Mouse (Mus musculus) midbrain, embryonic 12.5 days (tissue): ENCODE measurements around the gene Camta1. TPM values are rescaled to one million over a fixed set of nuclear protein-coding genes. Genes with fewer than 3 reads are reported as not detected.

Source experiments
- ATAC-seq: fragments of 200-750 bp; cut with Nextera tagmentation; 2 replicates; pipeline ENCODE4 v1.8.0; 2017; ENCODE audit warnings: low read depth, moderate TSS enrichment, moderate library complexity; ENCODE audit not compliant: low FRiP score
- H3K27ac ChIP-seq: fragments of 300-500 bp; sonication (generic); replicated peaks from 2 replicates; pipeline ENCODE4 v1.5.1; 2016; ENCODE audit warnings: mild to moderate bottlenecking
- H3K27me3 ChIP-seq: fragments of 300-500 bp; sonication (generic); 2 replicates; pipeline ENCODE4 v1.6.1; 2016; ENCODE audit warnings: mild to moderate bottlenecking
- H3K36me3 ChIP-seq: fragments of 300-500 bp; sonication (generic); 2 replicates; pipeline ENCODE4 v1.6.1; 2016
- H3K4me1 ChIP-seq: fragments of 300-500 bp; sonication (generic); 2 replicates; pipeline ENCODE4 v1.6.1; 2016
- H3K4me2 ChIP-seq: fragments of 300-500 bp; sonication (generic); replicated peaks from 2 replicates; pipeline ENCODE4 v1.6.1; 2016; ENCODE audit warnings: mild to moderate bottlenecking, moderate library complexity
- H3K4me3 ChIP-seq: fragments of 300-500 bp; sonication (generic); 2 replicates; pipeline ENCODE4 v1.5.1; 2016; ENCODE audit warnings: mild to moderate bottlenecking
- H3K9ac ChIP-seq: fragments of 300-500 bp; sonication (generic); replicated peaks from 2 replicates; pipeline ENCODE4 v1.6.1; 2016; ENCODE audit warnings: mild to moderate bottlenecking, moderate library complexity
- H3K9me3 ChIP-seq: fragments of 300-500 bp; sonication (generic); 2 replicates; pipeline ENCODE4 v1.6.1; 2016; ENCODE audit warnings: mild to moderate bottlenecking
- WGBS: fragments of 180-500 bp; shearing (Covaris S2); methylation state at CpG from one replicate; pipeline ENCODE4 v1.1.7; 2016; 5-methylcytosine and 5-hydroxymethylcytosine counted together
- polyA plus RNA-seq: library from polyadenylated mRNA; unstranded; fragments of >200 nt; fragmentation: Nextera tagmentation; extraction: Ambion mirVana; gene quantifications from 2 replicates; pipeline ENCODE4 v1.2.1, GENCODE M21; 2016

Camta1 gene
- polyA plus RNA-seq, 1 experiment from 2014 or later, result 135 TPM

DNA sequence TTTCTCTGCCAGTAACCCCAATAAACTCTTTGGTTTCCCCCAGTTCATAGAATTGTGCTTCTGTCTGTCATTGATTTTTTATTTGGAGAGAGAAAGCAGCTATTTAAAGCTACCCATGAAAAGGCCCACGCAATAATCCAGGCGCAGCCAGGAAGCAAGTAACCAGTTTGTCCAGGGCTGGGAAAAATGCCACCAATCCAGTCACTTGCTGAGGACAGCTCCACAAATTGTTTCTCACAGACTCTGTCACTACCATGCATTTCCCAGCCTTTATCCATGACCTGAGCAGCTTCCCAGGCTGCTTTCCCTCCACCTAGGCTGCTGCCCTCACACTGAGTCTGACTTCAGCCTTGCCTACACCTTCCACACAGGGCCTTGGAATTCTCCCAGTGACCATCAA is 413.3 kb downstream of the Camta1 start:
- Histone ChIP-seq H3K4me3 (no peak overlapping the region), H3K36me3 (no peaks in the 10 kb centered on the region), H3K27me3 (peaks cover 11% of the 10 kb centered on the region), H3K9ac (no peak overlapping the region), H3K9me3 (no peaks in the 10 kb centered on the region), H3K4me1 (peaks cover 15% of the 10 kb centered on the region), H3K27ac (no peak overlapping the region), H3K4me2 (no peak overlapping the region)
- WGBS, result 98% methylated on average over 2 of the region's 2 CpGs
- no peak for ATAC-seq

DNA sequence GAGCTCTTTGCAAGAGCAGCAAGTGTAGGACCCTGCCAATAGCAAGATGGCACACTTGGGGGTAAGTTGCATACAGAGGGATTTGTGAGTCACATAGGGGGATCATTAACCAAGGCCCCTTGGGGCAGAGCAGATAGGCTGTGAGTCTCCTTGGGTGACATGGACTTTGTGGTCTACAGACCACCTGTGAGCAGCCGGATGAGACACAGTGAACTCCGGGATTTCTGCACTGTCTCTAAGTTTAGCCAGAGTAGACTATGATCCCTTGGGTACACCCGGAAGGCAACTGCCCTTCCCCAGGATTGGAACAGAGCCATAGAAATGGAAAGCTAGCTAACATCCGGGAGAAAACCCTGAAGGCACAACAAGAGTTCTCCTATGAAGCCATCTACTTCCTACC is 417.0 kb downstream of the Camta1 start:
- peaks cover 6% of the 10 kb centered on the region for H3K9me3 ChIP-seq
- no peak for ATAC-seq
- WGBS, result 92% methylated on average over 4 of the region's 4 CpGs
- H3K27me3 ChIP-seq, result peaks cover 7% of the 10 kb centered on the region
- H3K36me3 ChIP-seq, result no peaks in the 10 kb centered on the region
- H3K4me3 ChIP-seq, result no peak overlapping the region
- H3K4me1 ChIP-seq, result peaks cover 6% of the 10 kb centered on the region
- no peak overlapping the region for H3K9ac ChIP-seq
- no peak overlapping the region for H3K4me2 ChIP-seq
- no peak overlapping the region for H3K27ac ChIP-seq

DNA sequence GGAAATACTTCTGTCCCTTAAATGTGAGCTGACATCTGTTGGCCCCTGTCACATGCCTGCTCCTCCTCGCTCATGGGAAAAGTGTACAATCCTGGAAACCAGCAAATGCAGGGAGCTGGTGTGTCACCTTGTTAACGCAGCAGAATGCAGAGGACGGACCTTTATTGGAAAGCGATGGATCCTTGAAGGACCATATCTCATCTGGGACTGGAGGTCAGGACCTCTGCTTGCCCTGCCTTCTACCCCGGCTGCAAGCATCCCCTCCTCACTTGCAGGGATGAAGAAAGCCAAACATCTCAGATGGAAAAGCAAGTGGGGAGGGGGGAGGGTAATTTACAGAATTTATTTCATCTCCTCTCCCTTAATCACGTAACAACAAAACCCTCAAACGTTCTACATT is 423.1 kb downstream of the Camta1 start:
- WGBS, result 51% methylated on average over 7 of the region's 7 CpGs
- H3K9me3 ChIP-seq, result peaks cover 6% of the 10 kb centered on the region

GRCm38 (mm10) chr4:151437859-151438258 is 423.8 kb downstream of the Camta1 start:
- no peaks in the 10 kb centered on the region for H3K27me3 ChIP-seq
- ATAC-seq, result no peak
- H3K36me3 ChIP-seq, result no peaks in the 10 kb centered on the region
- no peak overlapping the region for H3K27ac ChIP-seq
- 78% methylated on average over 11 of the region's 11 CpGs for WGBS
- H3K4me3 ChIP-seq, result no peak overlapping the region
- no peak overlapping the region for H3K4me2 ChIP-seq
- H3K9me3 ChIP-seq, result peaks cover 6% of the 10 kb centered on the region
- peaks cover 12% of the 10 kb centered on the region for H3K4me1 ChIP-seq
- no peak overlapping the region for H3K9ac ChIP-seq

More for the DNA sequence above, 423.1 kb downstream of the Camta1 start:
- Histone ChIP-seq H3K9ac (no peak overlapping the region), H3K4me1 (peaks cover 12% of the 10 kb centered on the region), H3K27ac (no peak overlapping the region), H3K27me3 (no peaks in the 10 kb centered on the region), H3K4me2 (no peak overlapping the region), H3K36me3 (no peaks in the 10 kb centered on the region), H3K4me3 (no peak overlapping the region)
- no peak for ATAC-seq

DNA sequence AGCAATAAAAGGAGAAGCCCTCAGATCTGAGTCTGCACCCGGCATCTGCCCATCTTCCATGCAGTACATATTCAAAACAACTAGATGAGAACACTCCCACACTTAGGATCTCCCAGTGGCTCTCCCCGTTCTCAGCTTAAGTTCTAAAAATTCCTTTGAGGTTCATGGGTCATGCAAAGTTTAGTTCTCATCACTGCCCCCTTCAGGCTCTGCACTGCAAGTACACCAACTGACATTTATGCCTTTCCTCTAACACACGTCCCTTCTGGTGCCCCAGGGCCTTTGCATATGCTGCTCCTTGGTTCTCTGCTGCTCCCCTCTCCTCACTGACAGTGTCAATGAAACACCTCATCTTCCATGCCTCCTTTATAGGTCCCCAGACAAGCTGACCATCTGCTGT is 436.5 kb downstream of the Camta1 start:
- Histone ChIP-seq H3K36me3 (no peaks in the 10 kb centered on the region), H3K9ac (no peak overlapping the region), H3K27ac (no peak overlapping the region), H3K4me1 (no peaks in the 10 kb centered on the region), H3K4me3 (no peak overlapping the region), H3K4me2 (no peak overlapping the region), H3K9me3 (peaks cover 8% of the 10 kb centered on the region; the same call in 1 of the 2 replicates), H3K27me3 (peaks cover 4% of the 10 kb centered on the region; the same call in 1 of the 2 replicates)
- ATAC-seq, result no peak
- 79% methylated on average over 3 of the region's 3 CpGs for WGBS

DNA sequence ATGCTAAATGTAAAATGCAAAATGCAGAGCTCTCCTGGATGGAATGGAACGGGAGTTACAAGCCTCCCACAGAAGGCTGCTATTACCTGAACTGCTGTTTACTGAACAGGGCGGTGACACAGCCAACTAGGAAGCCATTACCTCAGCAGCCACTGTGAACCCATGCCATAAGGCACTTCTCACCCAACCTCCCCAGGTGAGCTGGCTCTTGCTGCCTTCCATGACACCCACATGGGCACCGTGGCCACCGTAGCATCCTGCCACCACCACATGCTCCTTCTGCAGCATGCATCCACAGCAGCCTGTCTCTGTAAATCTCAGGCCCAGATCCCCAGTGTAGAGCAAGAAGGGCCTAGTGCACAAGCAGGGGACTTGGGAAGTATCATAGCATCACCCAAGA is 438.8 kb downstream of the Camta1 start:
- H3K9ac ChIP-seq, result no peak overlapping the region
- H3K4me3 ChIP-seq, result no peak overlapping the region
- H3K4me1 ChIP-seq, result no peaks in the 10 kb centered on the region
- peaks cover 4% of the 10 kb centered on the region; the same call in 1 of the 2 replicates for H3K27me3 ChIP-seq
- 79% methylated on average over 4 of the region's 4 CpGs for WGBS
- peaks cover 8% of the 10 kb centered on the region; the same call in 1 of the 2 replicates for H3K9me3 ChIP-seq
- H3K36me3 ChIP-seq, result no peaks in the 10 kb centered on the region
- H3K4me2 ChIP-seq, result no peak overlapping the region
- ATAC-seq, result no peak
- H3K27ac ChIP-seq, result no peak overlapping the region

DNA sequence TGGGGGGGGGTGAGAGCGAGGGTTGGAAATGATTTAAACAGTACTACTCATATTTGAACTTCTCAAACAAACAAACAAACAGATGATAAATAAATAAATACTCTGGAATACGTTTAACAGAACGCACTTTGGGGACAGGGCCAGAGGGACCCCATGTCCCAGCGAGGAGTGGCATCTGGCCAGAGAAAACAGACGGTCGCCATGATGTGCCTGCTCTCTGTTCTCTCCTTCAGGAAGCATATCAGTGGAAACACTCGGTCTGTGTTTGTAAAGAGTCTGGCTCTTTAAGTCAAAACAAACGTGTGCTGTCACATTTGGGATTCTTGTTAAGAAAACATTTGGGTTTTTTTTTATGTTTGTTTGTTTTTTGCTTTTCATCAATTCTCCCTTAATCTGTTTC is 439.3 kb downstream of the Camta1 start:
- no peak overlapping the region for H3K9ac ChIP-seq
- 77% methylated on average over 8 of the region's 8 CpGs for WGBS

DNA sequence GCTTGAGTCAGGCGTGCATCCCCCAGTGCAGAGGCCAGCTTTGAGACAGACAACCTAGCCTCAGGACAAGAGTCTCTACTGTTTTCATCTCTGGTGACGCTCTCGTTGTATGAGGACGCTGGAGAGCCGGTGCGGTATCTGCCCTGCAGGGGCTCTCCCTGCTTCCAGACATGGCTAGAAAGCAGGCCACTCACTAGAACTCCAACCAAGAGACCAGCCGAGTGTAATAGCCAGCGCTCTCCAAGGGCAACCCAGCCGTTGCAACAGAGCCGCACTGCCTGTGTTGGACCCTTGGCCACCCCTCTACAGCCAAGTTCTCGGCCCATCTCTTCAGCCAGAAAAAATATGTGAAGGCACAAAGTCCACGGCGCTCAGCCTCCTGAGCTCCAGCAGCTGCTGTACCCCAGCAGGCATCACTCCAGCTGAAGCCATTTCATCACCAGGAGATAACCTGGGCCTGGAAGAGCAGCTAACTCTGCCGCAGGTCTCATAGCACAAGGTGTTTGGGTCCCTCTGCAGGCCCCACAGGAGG is 443.3 kb downstream of the Camta1 start:
- H3K9ac ChIP-seq, result no peak overlapping the region
- H3K4me2 ChIP-seq, result no peak overlapping the region
- WGBS, result 77% methylated on average over 14 of the region's 14 CpGs
- H3K27ac ChIP-seq, result no peak overlapping the region
- H3K4me1 ChIP-seq, result no peaks in the 10 kb centered on the region
- H3K27me3 ChIP-seq, result peaks cover 4% of the 10 kb centered on the region
- H3K9me3 ChIP-seq, result no peaks in the 10 kb centered on the region
- H3K4me3 ChIP-seq, result no peak overlapping the region
- H3K36me3 ChIP-seq, result no peaks in the 10 kb centered on the region
- ATAC-seq, result no peak

More for the DNA sequence above, 439.3 kb downstream of the Camta1 start:
- Histone ChIP-seq H3K9me3 (peaks cover 4% of the 10 kb centered on the region; the same call in 1 of the 2 replicates), H3K4me1 (no peaks in the 10 kb centered on the region), H3K36me3 (no peaks in the 10 kb centered on the region), H3K4me2 (no peak overlapping the region), H3K27me3 (peaks cover 4% of the 10 kb centered on the region; the same call in 1 of the 2 replicates), H3K4me3 (no peak overlapping the region), H3K27ac (no peak overlapping the region)
- ATAC-seq, result no peak

GRCm38 (mm10) chr4:151415812-151416211 is 445.9 kb downstream of the Camta1 start:
- Histone ChIP-seq H3K4me2 (no peak overlapping the region), H3K4me1 (peaks cover 21% of the 10 kb centered on the region), H3K36me3 (no peaks in the 10 kb centered on the region), H3K9me3 (no peaks in the 10 kb centered on the region), H3K4me3 (no peak overlapping the region), H3K27ac (no peak overlapping the region), H3K9ac (no peak overlapping the region), H3K27me3 (peaks cover 10% of the 10 kb centered on the region)
- no peak for ATAC-seq
- 81% methylated on average over 4 of the region's 4 CpGs for WGBS

DNA sequence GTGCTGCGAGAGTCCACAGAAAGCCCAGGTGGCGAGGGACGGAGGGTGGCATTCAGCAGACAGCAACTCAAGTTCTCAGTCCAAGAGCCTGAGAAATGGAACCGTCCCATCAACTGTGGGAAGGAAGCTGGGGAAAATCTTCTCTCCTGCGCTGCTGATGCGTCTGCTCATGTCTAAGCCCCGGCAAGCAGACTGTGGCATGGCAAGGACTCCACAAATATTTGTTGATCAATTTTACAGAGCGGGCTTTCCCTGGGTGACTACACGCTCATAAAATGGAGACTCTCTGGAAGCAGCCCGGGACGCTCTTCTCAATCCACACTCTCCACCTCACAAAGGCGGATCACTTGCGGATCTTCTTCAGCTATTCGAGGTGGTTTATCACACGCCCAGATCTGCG is 446.3 kb downstream of the Camta1 start:
- H3K27me3 ChIP-seq, result peaks cover 10% of the 10 kb centered on the region
- H3K4me1 ChIP-seq, result peaks cover 21% of the 10 kb centered on the region
- H3K9ac ChIP-seq, result no peak overlapping the region
- H3K4me3 ChIP-seq, result no peak overlapping the region
- WGBS, result 94% methylated on average over 16 of the region's 16 CpGs
- no peak overlapping the region for H3K4me2 ChIP-seq
- H3K36me3 ChIP-seq, result no peaks in the 10 kb centered on the region
- H3K27ac ChIP-seq, result no peak overlapping the region
- ATAC-seq, result no peak
- H3K9me3 ChIP-seq, result no peaks in the 10 kb centered on the region

DNA sequence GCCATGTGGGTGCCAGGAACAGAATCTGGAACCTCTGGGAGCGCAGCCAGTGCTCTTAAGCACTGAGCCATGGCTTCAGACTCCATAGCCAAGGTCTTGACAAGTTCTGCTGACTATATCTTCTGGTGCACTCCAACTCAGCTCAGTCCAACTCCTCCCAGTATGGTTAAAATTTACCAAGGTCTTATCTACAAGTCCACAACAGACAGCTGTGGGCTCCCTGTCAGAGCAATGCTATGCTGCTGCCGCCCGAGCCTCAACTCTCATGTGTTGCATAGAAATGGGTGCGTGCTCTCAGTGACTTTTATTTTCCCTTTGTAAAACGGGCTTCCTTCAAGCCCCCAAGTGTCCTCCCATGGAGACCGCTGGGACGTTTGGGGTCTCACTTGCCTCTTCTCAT is 446.7 kb downstream of the Camta1 start:
- peaks cover 10% of the 10 kb centered on the region for H3K27me3 ChIP-seq
- H3K9me3 ChIP-seq, result no peaks in the 10 kb centered on the region
- H3K4me2 ChIP-seq, result no peak overlapping the region
- H3K36me3 ChIP-seq, result no peaks in the 10 kb centered on the region
- no peak overlapping the region for H3K27ac ChIP-seq
- WGBS, result 96% methylated on average over 7 of the region's 7 CpGs
- H3K9ac ChIP-seq, result no peak overlapping the region
- no peak overlapping the region for H3K4me3 ChIP-seq
- ATAC-seq, result no peak
- peaks cover 21% of the 10 kb centered on the region for H3K4me1 ChIP-seq

DNA sequence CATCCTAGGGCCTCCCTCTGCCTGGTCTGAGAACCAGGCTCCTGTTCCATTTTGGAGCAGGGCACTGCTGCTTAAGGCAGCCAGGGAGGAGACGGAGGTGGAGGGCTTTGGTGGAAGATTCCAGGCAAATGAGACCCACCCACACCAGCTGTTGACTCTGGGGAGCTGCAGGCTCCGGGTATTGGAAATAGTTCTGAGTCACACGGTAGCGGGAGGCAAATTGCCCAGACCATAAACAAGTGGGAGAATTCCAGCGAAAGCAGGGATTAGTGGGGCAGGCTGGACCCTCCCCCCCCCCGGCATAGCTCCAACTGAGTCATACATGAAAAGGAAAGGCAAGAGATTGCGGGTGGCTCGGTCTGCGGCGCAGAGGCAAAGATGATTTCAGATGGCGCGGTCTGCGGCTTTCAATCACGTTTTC is 450.0 kb downstream of the Camta1 start:
- no peak overlapping the region for H3K4me3 ChIP-seq
- peak overlapping the region; percentile 28; the same call in 1 of the 2 replicates for H3K4me2 ChIP-seq
- no peak overlapping the region for H3K9ac ChIP-seq
- H3K9me3 ChIP-seq, result peaks cover 5% of the 10 kb centered on the region; the same call in 1 of the 2 replicates
- H3K36me3 ChIP-seq, result no peaks in the 10 kb centered on the region
- peaks cover 17% of the 10 kb centered on the region for H3K27me3 ChIP-seq
- H3K27ac ChIP-seq, result no peak overlapping the region
- 19% methylated on average over 14 of the region's 14 CpGs for WGBS
- ATAC-seq, result no peak
- peaks cover 24% of the 10 kb centered on the region for H3K4me1 ChIP-seq

DNA sequence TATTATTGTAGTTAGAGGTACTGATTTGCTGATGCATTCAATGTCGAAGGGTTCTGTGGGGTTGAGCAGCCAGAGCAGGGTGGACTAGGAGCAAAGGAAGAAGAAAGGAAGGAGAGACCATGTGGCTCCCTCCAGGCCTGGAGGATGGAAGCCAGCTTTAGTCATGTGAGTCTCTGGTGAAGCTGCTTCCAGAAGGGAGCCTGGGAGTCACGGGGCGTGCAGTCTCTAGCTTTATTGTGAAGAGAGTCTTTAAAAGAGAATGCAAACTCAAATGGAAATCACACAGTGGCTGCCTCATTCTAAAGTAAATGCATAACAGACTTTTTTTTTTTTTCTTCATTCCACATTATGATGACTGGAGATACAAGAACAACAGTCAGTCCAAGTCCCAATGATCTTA is 450.7 kb downstream of the Camta1 start:
- 36% methylated on average over 3 of the region's 3 CpGs for WGBS
- Histone ChIP-seq H3K4me2 (no peak overlapping the region), H3K27ac (no peak overlapping the region), H3K9ac (no peak overlapping the region), H3K4me1 (peaks cover 24% of the 10 kb centered on the region), H3K36me3 (no peaks in the 10 kb centered on the region), H3K27me3 (peaks cover 17% of the 10 kb centered on the region), H3K9me3 (peaks cover 5% of the 10 kb centered on the region; the same call in 1 of the 2 replicates), H3K4me3 (no peak overlapping the region)
- no peak for ATAC-seq
